ENCODE assay signal across 8 mouse cellular contexts in genomic region chr9:51101756-51102425, GRCm38 (mm10). TPM values are rescaled to one million over a fixed set of nuclear protein-coding genes. Genes with fewer than 3 reads are reported as not detected.
A peak's percentile ranks its signal among the peaks of the same experiment; 100 is the strongest.
DNase-seq lines count a peak whose midpoint lies in the region; ATAC-seq lines count a peak whose summit lies in the region.
"Had no signal": no experiment of that assay in that cellular context is flagged by ENCODE, and none has a peak within 500 bp of the region (broad histone marks: within the 10 kb centered on the region; RNA-seq: fewer than 3 reads in every experiment).

TSS of gene 4833427G06Rik (minus strand) at chr9:51102078.

- H3K9me3 ChIP-seq in forebrain, embryonic 13.5 days (replicated peaks) = no peaks in the 10 kb centered on the region
- no peaks in the 10 kb centered on the region for H3K9me3 ChIP-seq in hindbrain, embryonic 13.5 days

- intact Hi-C loops in left cerebral cortex, postnatal 14 days (cut with DNase I) = no loop called here

- H3K27ac ChIP-seq in brown adipose tissue, adult 24 weeks (replicated peaks; ENCODE audit: low read depth, low read length) = no peak within 1 kb of the TSS
- no peak within 1 kb of the TSS for H3K27ac ChIP-seq in forebrain, embryonic 13.5 days
- H3K27ac ChIP-seq in hindbrain, embryonic 13.5 days = no peak within 1 kb of the TSS

- peak; percentile 80 for DNase-seq in ZHBTc4 (ENCODE audit: low read depth, low spot score)
- peak; percentile 37 to 43 for DNase-seq in left cerebral cortex, postnatal 14 days (ENCODE audit: low spot score in 2 of 2)
- DNase-seq in right cerebral cortex, postnatal 4 days = peak; percentile 44

- peak within 1 kb of the TSS; percentile 100 for H3K4me2 ChIP-seq in forebrain, embryonic 13.5 days
- peak within 1 kb of the TSS; percentile 100 for H3K4me2 ChIP-seq in hindbrain, embryonic 13.5 days

- H3K36me3 ChIP-seq in forebrain, embryonic 13.5 days (ENCODE audit: poor library complexity, severe bottlenecking) = no peaks in the 10 kb centered on the region
- H3K36me3 ChIP-seq in hindbrain, embryonic 13.5 days = no peaks in the 10 kb centered on the region

- no peaks in the 10 kb centered on the region; the same call in 1 of the 2 replicates for H3K4me1 ChIP-seq in brown adipose tissue, adult 24 weeks (ENCODE audit: control insufficient read depth, insufficient read depth, insufficient read length, low read length)
- peaks cover 18% of the 10 kb centered on the region for H3K4me1 ChIP-seq in forebrain, embryonic 13.5 days
- H3K4me1 ChIP-seq in hindbrain, embryonic 13.5 days (replicated peaks) = peaks cover 17% of the 10 kb centered on the region

- H3K4me3 ChIP-seq in brown adipose tissue, adult 24 weeks (ENCODE audit: insufficient read depth, low read depth, low read length) = peak within 1 kb of the TSS; percentile 28
- peak within 1 kb of the TSS; percentile 55 for H3K4me3 ChIP-seq in forebrain, embryonic 13.5 days
- H3K4me3 ChIP-seq in hindbrain, embryonic 13.5 days = peak within 1 kb of the TSS; percentile 66

- WGBS in forebrain, embryonic 13.5 days = 8% methylated on average over 27 of the region's 27 CpGs
- WGBS in hindbrain, embryonic 13.5 days = 8% methylated on average over 27 of the region's 27 CpGs

- peaks cover 27% of the 10 kb centered on the region for H3K27me3 ChIP-seq in forebrain, embryonic 13.5 days
- H3K27me3 ChIP-seq in hindbrain, embryonic 13.5 days = peaks cover 21% of the 10 kb centered on the region

- H3K9ac ChIP-seq in forebrain, embryonic 13.5 days = peak within 1 kb of the TSS; percentile 22; the same call in 1 of the 2 replicates
- H3K9ac ChIP-seq in hindbrain, embryonic 13.5 days = peak within 1 kb of the TSS; percentile 39; the same call in 1 of the 2 replicates

- ATAC-seq in forebrain, embryonic 13.5 days = peak; percentile 65; the same call in 1 of the 2 replicates
- peak; percentile 61; the same call in 1 of the 2 replicates for ATAC-seq in hindbrain, embryonic 13.5 days (ENCODE audit: low FRiP score)
- peak; percentile 54; the same call in 1 of the 2 replicates for ATAC-seq in megakaryocyte progenitor cell, adult 5-6 weeks (replicated peaks; ENCODE audit: poor library complexity)

RNA-seq across cellular contexts. Expression of gene 4833427G06Rik, which starts in this region (rescaled TPM):
- polyA plus RNA-seq in brown adipose tissue, adult 24 weeks (2012; ENCODE audit: insufficient read depth, insufficient read length, missing spikeins) = not detected in 2 replicates
- polyA plus RNA-seq in forebrain, embryonic 13.5 days (2015; fragmentation: Nextera tagmentation; extraction: Ambion mirVana) = 0.46 and 1.3 TPM in 2 replicates
- polyA plus RNA-seq in hindbrain, embryonic 13.5 days (2015; fragmentation: Nextera tagmentation; extraction: Ambion mirVana) = 1.2 and 2.1 TPM in 2 replicates
- not detected for total RNA-seq in left cerebral cortex, postnatal 14 days (2021)
- total RNA-seq in megakaryocyte progenitor cell, adult 5-6 weeks (2015) = not detected in 2 replicates
- total RNA-seq in megakaryocyte progenitor cell, adult 5-6 weeks (2017) = not detected in 2 replicates
- total RNA-seq: gastrocnemius, postnatal 4 days had no signal

Comparison
In these comparisons a context has a peak if more than half of its experiments do, and no peak if none do; other contexts are left out.
1. Peak in DNase-seq in left cerebral cortex, postnatal 14 days; RNA of the gene not detected or under 1 TPM.
2. Peak in ATAC-seq in megakaryocyte progenitor cell, adult 5-6 weeks; RNA of the gene not detected or under 1 TPM.